Mouse (Mus musculus) ES-Bruce4 (cell line): ENCODE data around the gene Hacd4.

Experiments
- EP300 ChIP-seq: IDR thresholded peaks from 2 replicates; pipeline ENCODE4 v1.6.1; 2011; ENCODE audit warnings: low read depth, low read length; ENCODE audit not compliant: insufficient read depth
- POLR2A ChIP-seq: IDR thresholded peaks from one replicate; pipeline ENCODE4 v1.8.1; 2011; ENCODE audit warnings: low read length; ENCODE audit not compliant: insufficient read depth

- TF ChIP-seq EP300, result no peak
- no peak for TF ChIP-seq POLR2A
Observed at GRCm38 (mm10) chr4:88424563-88424962, 14.2 kb downstream of the Hacd4 start.
